9 mouse cellular contexts compared by ENCODE assay signal in genomic region chr1:155576432-155576831, GRCm38 (mm10). TPM values are rescaled to one million over a fixed set of nuclear protein-coding genes. Genes with fewer than 3 reads are reported as not detected.
DNase-seq lines count a peak whose midpoint lies in the region; ATAC-seq lines count a peak whose summit lies in the region.
"Had no signal": no experiment of that assay in that cellular context is flagged by ENCODE, and none has a peak within 500 bp of the region (broad histone marks: within the 10 kb centered on the region; RNA-seq: fewer than 3 reads in every experiment).

No protein-coding gene starts in this region.

- 0 out of 2 replicates have a peak, but pooled peaks cover 7% of the 10 kb centered on the region for H3K36me3 ChIP-seq in forebrain, embryonic 14.5 days (ENCODE audit: control insufficient read depth, insufficient read depth, low read length)
- H3K36me3 ChIP-seq in forebrain, embryonic 15.5 days: no peaks in the 10 kb centered on the region
- H3K36me3 ChIP-seq in midbrain, embryonic 11.5 days (ENCODE audit: control insufficient read depth, insufficient read depth, low read length): no peaks in the 10 kb centered on the region

- DNase-seq in forebrain, embryonic 14.5 days (ENCODE audit: low spot score): peak; percentile 88
- DNase-seq in 416B (ENCODE audit: low read depth): peak; percentile 82
- peak; percentile 43 for DNase-seq in layer of hippocampus, adult 11-12 months (ENCODE audit: low spot score)
- peak; percentile 95 for DNase-seq in midbrain, embryonic 11.5 days (ENCODE audit: low spot score, missing footprints)
- no peak for DNase-seq in frontal cortex, postnatal 25 days (ENCODE audit: low spot score in 2 of 2)

- no peak overlapping the region for H3K27ac ChIP-seq in forebrain, embryonic 14.5 days (ENCODE audit: low read depth, low read length)
- no peak overlapping the region for H3K27ac ChIP-seq in forebrain, embryonic 15.5 days (replicated peaks)
- H3K27ac ChIP-seq in midbrain, embryonic 11.5 days (ENCODE audit: low read depth, low read length): no peak overlapping the region
- H3K27ac ChIP-seq: neural tube, embryonic 13.5 days had no signal

- H3K4me1 ChIP-seq in forebrain, embryonic 14.5 days (ENCODE audit: control insufficient read depth, insufficient read depth, low read length): no peaks in the 10 kb centered on the region
- peaks cover 7% of the 10 kb centered on the region; the same call in 1 of the 2 replicates for H3K4me1 ChIP-seq in forebrain, embryonic 15.5 days
- H3K4me1 ChIP-seq in midbrain, embryonic 11.5 days (ENCODE audit: control insufficient read depth, insufficient read depth, low read length): no peaks in the 10 kb centered on the region
- H3K4me1 ChIP-seq: neural tube, embryonic 13.5 days had no signal

- no peaks in the 10 kb centered on the region for H3K27me3 ChIP-seq in forebrain, embryonic 14.5 days (replicated peaks; ENCODE audit: control insufficient read depth, insufficient read depth, low read length)
- no peaks in the 10 kb centered on the region for H3K27me3 ChIP-seq in forebrain, embryonic 15.5 days
- no peaks in the 10 kb centered on the region for H3K27me3 ChIP-seq in midbrain, embryonic 11.5 days (ENCODE audit: control insufficient read depth, insufficient read depth, low read length)
- H3K27me3 ChIP-seq: neural tube, embryonic 13.5 days had no signal

- WGBS in forebrain, embryonic 14.5 days: 30% methylated on average over 2 of the region's 2 CpGs
- 22% methylated on average over 2 of the region's 2 CpGs for WGBS in forebrain, embryonic 15.5 days
- 35% methylated on average over 2 of the region's 2 CpGs for WGBS in midbrain, embryonic 11.5 days

- H3K9ac ChIP-seq in forebrain, embryonic 14.5 days (ENCODE audit: low read length): no peak overlapping the region
- no peak overlapping the region for H3K9ac ChIP-seq in forebrain, embryonic 15.5 days (replicated peaks)
- H3K9ac ChIP-seq in midbrain, embryonic 11.5 days (ENCODE audit: low read length): no peak overlapping the region
- H3K9ac ChIP-seq: neural tube, embryonic 13.5 days had no signal

- ATAC-seq in forebrain, embryonic 14.5 days: peak; percentile 65
- ATAC-seq in forebrain, embryonic 15.5 days (replicated peaks): no peak; the same call in 1 of the 2 replicates
- peak; percentile 72 for ATAC-seq in activated CD4-positive, CD25-positive, alpha-beta regulatory T cell, adult 4 months
- peak; percentile 73 for ATAC-seq in erythroblast, adult 5-6 weeks (replicated peaks; ENCODE audit: low FRiP score, poor library complexity, severe bottlenecking)
- 0 out of 2 replicates have a peak, but pooled peaks have one; percentile 48 for ATAC-seq in midbrain, embryonic 11.5 days (ENCODE audit: low FRiP score)

- H3K9me3 ChIP-seq in forebrain, embryonic 14.5 days (replicated peaks; ENCODE audit: control insufficient read depth, low read length): no peaks in the 10 kb centered on the region
- no peaks in the 10 kb centered on the region for H3K9me3 ChIP-seq in forebrain, embryonic 15.5 days
- H3K9me3 ChIP-seq in midbrain, embryonic 11.5 days (ENCODE audit: control insufficient read depth, low read length): no peaks in the 10 kb centered on the region
- H3K9me3 ChIP-seq: neural tube, embryonic 13.5 days had no signal

- H3K4me3 ChIP-seq in forebrain, embryonic 14.5 days (ENCODE audit: low read depth, low read length): no peak overlapping the region
- no peak overlapping the region for H3K4me3 ChIP-seq in forebrain, embryonic 15.5 days
- no peak overlapping the region for H3K4me3 ChIP-seq in midbrain, embryonic 11.5 days (ENCODE audit: low read depth, low read length)
- H3K4me3 ChIP-seq: neural tube, embryonic 13.5 days had no signal

- no peak overlapping the region for H3K4me2 ChIP-seq in forebrain, embryonic 14.5 days (ENCODE audit: low read length)
- H3K4me2 ChIP-seq in forebrain, embryonic 15.5 days (replicated peaks): no peak overlapping the region
- no peak overlapping the region for H3K4me2 ChIP-seq in midbrain, embryonic 11.5 days
- H3K4me2 ChIP-seq: neural tube, embryonic 13.5 days had no signal

RNA-seq across cellular contexts. Expression of gene Acbd6, which starts 18.5 kb away (rescaled TPM):
- 91.4 and 92.8 TPM in 2 replicates for polyA plus RNA-seq in forebrain, embryonic 14.5 days (2014; fragmentation: Nextera tagmentation; extraction: Ambion mirVana)
- polyA plus RNA-seq in forebrain, embryonic 15.5 days (2015; fragmentation: Nextera tagmentation; extraction: Ambion mirVana): 97.7 and 106 TPM in 2 replicates
- polyA plus RNA-seq in activated CD4-positive, CD25-positive, alpha-beta regulatory T cell, adult 4 months (2017; shearing (Covaris generic)): 10 to 100 TPM in 1 of 2 experiments, 1 to 10 TPM in 1; 5.5 to 12.7 TPM
- total RNA-seq in erythroblast, adult 5-6 weeks (2015; ENCODE audit: low replicate concordance): 5.6 and 11.0 TPM in 2 replicates
- 4.0 and 11.7 TPM in 2 replicates for total RNA-seq in erythroblast, adult 5-6 weeks (2017; ENCODE audit: low replicate concordance)
- 71.0 and 72.9 TPM in 2 replicates for polyA plus RNA-seq in midbrain, embryonic 11.5 days (2014; fragmentation: Nextera tagmentation; extraction: Ambion mirVana)

Comparison
In these comparisons a context has a peak if more than half of its experiments do, and no peak if none do; other contexts are left out.
1. DNase-seq: peak in forebrain, embryonic 14.5 days (single experiment), 416B (single experiment), layer of hippocampus, adult 11-12 months (single experiment) and midbrain, embryonic 11.5 days (single experiment); none in frontal cortex, postnatal 25 days (0 of 2).